Mouse (Mus musculus) embryonic facial prominence, embryonic 10.5 days (tissue): ENCODE measurements around the gene Nck2. TPM values are rescaled to one million over a fixed set of nuclear protein-coding genes. Genes with fewer than 3 reads are reported as not detected.

ENCODE experiments used
- DNase-seq: peaks from one replicate; pipeline ENCODE4 v3.0.0-alpha.2; 2017; ENCODE audit warnings: low spot score
- H3K27ac ChIP-seq: fragments of 300-500 bp; sonication (generic); replicated peaks from 2 replicates; pipeline ENCODE4 v1.5.1; 2016; ENCODE audit warnings: mild to moderate bottlenecking
- H3K27me3 ChIP-seq: fragments of 300-500 bp; sonication (generic); replicated peaks from 2 replicates; pipeline ENCODE4 v1.6.1; 2016; ENCODE audit warnings: low read depth, mild to moderate bottlenecking; ENCODE audit not compliant: poor library complexity, severe bottlenecking
- H3K36me3 ChIP-seq: fragments of 300-500 bp; sonication (generic); replicated peaks from 2 replicates; pipeline ENCODE4 v1.6.1; 2016; ENCODE audit warnings: mild to moderate bottlenecking, moderate library complexity
- H3K4me1 ChIP-seq: fragments of 300-500 bp; sonication (generic); 2 replicates; pipeline ENCODE4 v1.6.1; 2016
- H3K4me3 ChIP-seq: fragments of 300-500 bp; sonication (generic); 2 replicates; pipeline ENCODE4 v1.5.1; 2016; ENCODE audit warnings: mild to moderate bottlenecking, moderate library complexity
- H3K9me3 ChIP-seq: fragments of 300-500 bp; sonication (generic); 2 replicates; pipeline ENCODE4 v1.6.1; 2016; ENCODE audit warnings: mild to moderate bottlenecking
- WGBS: fragments of 180-500 bp; shearing (Covaris S2); methylation state at CpG from one replicate; pipeline ENCODE4 v1.1.7; 2016; 5-methylcytosine and 5-hydroxymethylcytosine counted together
- polyA plus RNA-seq: library from polyadenylated mRNA; unstranded; fragments of >200 nt; fragmentation: Nextera tagmentation; extraction: Ambion mirVana; gene quantifications from 2 replicates; pipeline ENCODE4 v1.2.1, GENCODE M21; 2016

Gene Nck2
- polyA plus RNA-seq, 1 experiment from 2014 or later, result 52.5 TPM

DNA sequence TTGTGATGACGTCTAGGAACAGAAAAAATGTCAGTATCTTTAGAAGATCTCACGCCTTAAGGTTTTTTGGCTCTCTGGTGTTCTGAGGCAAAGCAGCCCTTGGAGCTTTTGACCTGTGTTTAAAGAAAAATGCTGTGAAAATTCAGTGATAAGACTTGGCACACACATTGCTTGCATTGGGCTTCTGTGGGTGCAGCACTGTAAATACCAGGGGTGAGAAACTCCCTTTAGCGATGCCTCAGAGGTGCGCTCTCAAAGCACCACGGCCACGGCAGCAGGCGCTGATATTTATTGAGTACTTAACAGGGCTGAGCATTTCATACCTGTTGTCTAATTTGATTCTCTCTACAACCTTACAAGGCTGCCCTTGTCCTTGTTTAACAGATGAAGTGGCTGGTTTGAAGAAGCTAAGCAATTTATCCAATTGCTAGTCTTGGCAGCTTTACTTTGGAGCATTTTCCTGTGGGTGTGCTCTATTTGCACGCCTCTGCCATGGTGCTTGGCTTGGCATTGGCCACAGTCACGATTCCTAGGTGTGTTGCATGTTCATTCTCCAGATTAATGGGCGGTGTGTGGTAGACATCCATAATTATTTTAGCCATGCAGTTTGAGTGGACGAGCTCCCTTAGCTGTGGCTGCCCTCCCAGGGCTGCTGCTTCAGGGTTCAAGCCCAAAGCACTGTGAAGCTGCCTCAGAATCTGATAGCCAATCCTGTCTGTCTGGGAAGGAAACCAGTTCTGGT, 19.7 kb downstream of the Nck2 start:
- H3K4me3 ChIP-seq, result no peak overlapping the region
- no peak overlapping the region for H3K27ac ChIP-seq
- DNase-seq, result no peak
- 87% methylated on average over 11 of the region's 11 CpGs for WGBS
- peaks cover 17% of the 10 kb centered on the region for H3K4me1 ChIP-seq
- no peaks in the 10 kb centered on the region for H3K27me3 ChIP-seq
- H3K9me3 ChIP-seq, result no peaks in the 10 kb centered on the region
- H3K36me3 ChIP-seq, result peaks cover 16% of the 10 kb centered on the region

- Histone ChIP-seq H3K27ac (no peak overlapping the region), H3K4me1 (peaks cover 14% of the 10 kb centered on the region; the same call in 1 of the 2 replicates), H3K27me3 (no peaks in the 10 kb centered on the region), H3K4me3 (no peak overlapping the region), H3K9me3 (no peaks in the 10 kb centered on the region), H3K36me3 (peaks cover 16% of the 10 kb centered on the region)
- no peak for DNase-seq
These were observed 20.6 kb downstream of the Nck2 start for GRCm38 (mm10) chr1:43464976-43465375.

- DNase-seq, result no peak
- WGBS, result 88% methylated on average over 9 of the region's 9 CpGs
- Histone ChIP-seq H3K27me3 (no peaks in the 10 kb centered on the region), H3K4me1 (peaks cover 17% of the 10 kb centered on the region), H3K9me3 (no peaks in the 10 kb centered on the region), H3K4me3 (no peak overlapping the region), H3K27ac (no peak overlapping the region), H3K36me3 (peaks cover 8% of the 10 kb centered on the region)
These were observed 21.7 kb downstream of the Nck2 start for GRCm38 (mm10) chr1:43465957-43466624.

- Histone ChIP-seq H3K27me3 (no peaks in the 10 kb centered on the region), H3K27ac (no peak overlapping the region), H3K9me3 (no peaks in the 10 kb centered on the region), H3K36me3 (no peaks in the 10 kb centered on the region), H3K4me3 (no peak overlapping the region), H3K4me1 (peaks cover 29% of the 10 kb centered on the region)
- no peak for DNase-seq
- 92% methylated on average over 8 of the region's 8 CpGs for WGBS
These were observed 23.3 kb downstream of the Nck2 start for GRCm38 (mm10) chr1:43467656-43468055.

DNA sequence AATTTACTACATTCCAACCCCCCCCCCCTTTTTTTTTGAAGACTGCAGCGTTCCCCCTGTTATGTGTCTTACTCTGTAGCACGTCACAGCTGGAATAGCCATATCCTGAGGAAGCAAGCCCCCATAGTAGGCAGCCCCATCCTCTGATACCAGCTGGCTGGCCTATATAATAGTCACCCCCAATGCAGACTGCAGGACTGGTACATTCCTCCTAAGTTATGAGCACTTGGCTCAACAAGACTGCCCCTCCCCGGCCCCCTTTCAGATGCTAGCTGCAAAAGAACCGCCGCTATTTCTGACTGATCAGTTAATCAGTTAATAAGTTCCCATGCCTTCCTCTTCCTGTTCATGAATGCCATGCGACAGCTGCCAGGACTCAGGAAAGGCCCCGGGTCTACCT, 23.8 kb downstream of the Nck2 start:
- no peaks in the 10 kb centered on the region for H3K27me3 ChIP-seq
- H3K4me3 ChIP-seq, result no peak overlapping the region
- H3K4me1 ChIP-seq, result peaks cover 29% of the 10 kb centered on the region
- H3K9me3 ChIP-seq, result no peaks in the 10 kb centered on the region
- WGBS, result 85% methylated on average over 7 of the region's 7 CpGs
- DNase-seq, result no peak
- no peaks in the 10 kb centered on the region for H3K36me3 ChIP-seq
- no peak overlapping the region for H3K27ac ChIP-seq

GRCm38 (mm10) chr1:43468978-43469377, 24.6 kb downstream of the Nck2 start:
- no peak overlapping the region for H3K27ac ChIP-seq
- H3K27me3 ChIP-seq, result no peaks in the 10 kb centered on the region
- WGBS, result 88% methylated on average over 3 of the region's 3 CpGs
- peaks cover 31% of the 10 kb centered on the region for H3K4me1 ChIP-seq
- no peak overlapping the region for H3K4me3 ChIP-seq
- no peaks in the 10 kb centered on the region for H3K36me3 ChIP-seq
- DNase-seq, result no peak
- H3K9me3 ChIP-seq, result no peaks in the 10 kb centered on the region

GRCm38 (mm10) chr1:43470421-43471179, 26.2 kb downstream of the Nck2 start:
- Histone ChIP-seq H3K27ac (no peak overlapping the region), H3K36me3 (0 out of 2 replicates have a peak, but pooled peaks cover 4% of the 10 kb centered on the region), H3K27me3 (no peaks in the 10 kb centered on the region), H3K9me3 (no peaks in the 10 kb centered on the region), H3K4me3 (no peak overlapping the region), H3K4me1 (peaks cover 42% of the 10 kb centered on the region)
- no peak for DNase-seq
- WGBS, result 90% methylated on average over 10 of the region's 10 CpGs

DNA sequence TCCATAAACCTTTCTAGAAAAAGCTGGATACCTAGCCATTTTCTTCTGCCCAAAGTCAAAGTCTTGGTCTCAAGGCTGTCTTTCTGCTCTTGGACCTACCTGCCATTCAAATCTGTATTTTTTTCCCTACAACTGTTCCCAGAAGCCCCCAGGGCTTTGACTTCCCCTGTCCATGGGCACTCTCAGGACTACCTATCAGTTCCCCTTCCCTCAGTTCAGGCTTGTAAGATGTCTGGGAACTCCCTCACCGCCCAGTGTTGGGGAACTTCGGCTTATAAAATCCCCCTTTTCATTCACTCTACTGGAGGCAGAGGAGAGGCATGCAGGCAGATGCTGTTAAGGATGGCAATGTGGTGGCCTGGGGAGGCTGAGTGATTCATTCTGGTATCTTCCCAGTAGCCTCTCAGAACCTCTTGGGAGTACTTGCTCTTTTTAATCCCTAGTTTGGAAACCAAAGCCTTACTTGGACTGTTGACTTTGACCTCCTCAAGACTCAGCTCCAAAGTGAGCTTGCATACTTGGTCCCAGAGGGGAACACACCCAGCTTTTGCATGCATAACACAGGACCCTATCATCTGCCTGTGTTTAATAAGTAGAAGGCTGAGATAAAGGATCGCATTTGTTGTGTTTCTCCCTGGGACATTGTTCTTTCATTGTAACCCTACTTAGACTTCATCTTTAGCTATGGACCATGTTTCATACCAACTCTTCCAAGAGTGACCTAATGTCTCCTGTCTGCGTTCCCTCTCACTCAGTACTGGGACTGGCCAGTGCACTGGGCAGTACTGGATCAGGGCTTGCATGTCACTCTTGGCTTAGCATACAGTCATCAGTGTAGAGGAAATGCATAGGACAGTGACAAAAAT, 27.0 kb downstream of the Nck2 start:
- Histone ChIP-seq H3K27ac (no peak overlapping the region), H3K4me3 (no peak overlapping the region), H3K4me1 (peaks cover 42% of the 10 kb centered on the region), H3K9me3 (no peaks in the 10 kb centered on the region), H3K27me3 (no peaks in the 10 kb centered on the region), H3K36me3 (0 out of 2 replicates have a peak, but pooled peaks cover 4% of the 10 kb centered on the region)
- WGBS, result 88% methylated on average over 4 of the region's 4 CpGs
- no peak for DNase-seq

- Histone ChIP-seq H3K9me3 (no peaks in the 10 kb centered on the region), H3K27me3 (no peaks in the 10 kb centered on the region), H3K36me3 (0 out of 2 replicates have a peak, but pooled peaks cover 4% of the 10 kb centered on the region), H3K27ac (no peak overlapping the region), H3K4me3 (no peak overlapping the region), H3K4me1 (peaks cover 42% of the 10 kb centered on the region)
- DNase-seq, result no peak
- 66% methylated on average over 8 of the region's 8 CpGs for WGBS
These were observed 27.8 kb downstream of the Nck2 start for GRCm38 (mm10) chr1:43472046-43472649.

- 0 out of 2 replicates have a peak overlapping the region, but pooled peaks have one; percentile 8 for H3K27ac ChIP-seq
- no peak for DNase-seq
- H3K27me3 ChIP-seq, result no peaks in the 10 kb centered on the region
- H3K9me3 ChIP-seq, result no peaks in the 10 kb centered on the region
- no peak overlapping the region for H3K4me3 ChIP-seq
- peaks cover 36% of the 10 kb centered on the region for H3K4me1 ChIP-seq
- 0 out of 2 replicates have a peak, but pooled peaks cover 4% of the 10 kb centered on the region for H3K36me3 ChIP-seq
- WGBS, result 91% methylated on average over 5 of the region's 5 CpGs
These were observed 29.6 kb downstream of the Nck2 start for GRCm38 (mm10) chr1:43473734-43474534.
